Mouse (Mus musculus) myocyte (in vitro differentiated cells): Measurements from ENCODE around the gene Nefh. TPM values are rescaled to one million over a fixed set of nuclear protein-coding genes. Genes with fewer than 3 reads are reported as not detected.

Source experiments
- H3K27me3 ChIP-seq: one replicate; pipeline ENCODE4 v1.6.1; 2011; ENCODE audit not compliant: control insufficient read depth, insufficient read depth, insufficient read length
- H3K36me3 ChIP-seq: one replicate; pipeline ENCODE4 v1.6.1; 2011; ENCODE audit not compliant: control insufficient read depth, insufficient read depth
- H3K4me2 ChIP-seq: one replicate; pipeline ENCODE4 v1.6.1; 2011; ENCODE audit warnings: low read depth, control low read depth
- H3K4me3 ChIP-seq: one replicate; pipeline ENCODE4 v1.5.1; 2011; ENCODE audit warnings: mild to moderate bottlenecking, control low read depth, moderate library complexity
- H3K79me2 ChIP-seq: one replicate; pipeline ENCODE4 v1.6.1; 2011; ENCODE audit not compliant: control insufficient read depth, insufficient read depth
- H3ac ChIP-seq: one replicate; pipeline ENCODE4 v1.6.1; 2011; ENCODE audit not compliant: control insufficient read depth, insufficient read length
- CEBPB ChIP-seq: IDR thresholded peaks from 2 replicates; pipeline ENCODE4 v1.6.1; 2011; ENCODE audit warnings: mild to moderate bottlenecking, moderate library complexity; ENCODE audit not compliant: poor library complexity, insufficient read depth, severe bottlenecking
- E2F4 ChIP-seq: IDR thresholded peaks from one replicate; pipeline ENCODE4 v1.6.1; 2011; ENCODE audit warnings: mild to moderate bottlenecking, control low read depth, moderate library complexity; ENCODE audit not compliant: insufficient read depth
- MAX ChIP-seq: IDR thresholded peaks from one replicate; pipeline ENCODE4 v1.6.1; 2011; ENCODE audit warnings: low read depth, mild to moderate bottlenecking, control low read depth
- MYOD1 ChIP-seq, 3 experiments: IDR thresholded peaks; one replicate each; pipeline ENCODE4 v1.6.1; 2011; ENCODE audit warnings: control low read depth in 2 of 3, low read depth in 2 of 3, mild to moderate bottlenecking in 2 of 3, moderate library complexity in 1 of 3; ENCODE audit not compliant: insufficient read length in 2 of 3, control insufficient read depth in 1 of 3
- MYOG ChIP-seq, 3 experiments: IDR thresholded peaks; one replicate each; pipeline ENCODE4 v1.6.1; 2011; ENCODE audit warnings: control low read depth in 2 of 3, low read depth in 2 of 3, mild to moderate bottlenecking in 2 of 3; ENCODE audit not compliant: insufficient read length in 2 of 3, control insufficient read depth in 1 of 3, insufficient read depth in 1 of 3
- POLR2A ChIP-seq: IDR thresholded peaks from one replicate; pipeline ENCODE4 v1.6.1; 2011; ENCODE audit warnings: low read depth, mild to moderate bottlenecking, control low read depth, moderate library complexity; ENCODE audit not compliant: insufficient read length
- POLR2AphosphoS2 ChIP-seq: IDR thresholded peaks from one replicate; pipeline ENCODE4 v1.6.1; 2011; ENCODE audit warnings: low read depth, control low read depth; ENCODE audit not compliant: insufficient read length
- REST ChIP-seq: IDR thresholded peaks from one replicate; pipeline ENCODE4 v1.6.1; 2011; ENCODE audit warnings: mild to moderate bottlenecking, control low read depth, moderate library complexity; ENCODE audit not compliant: insufficient read depth, insufficient read length
- SRF ChIP-seq: IDR thresholded peaks from one replicate; pipeline ENCODE4 v1.6.1; 2011; ENCODE audit warnings: low read depth; ENCODE audit not compliant: control insufficient read depth, insufficient read length
- TCF12 ChIP-seq: IDR thresholded peaks from one replicate; pipeline ENCODE4 v1.6.1; 2011; ENCODE audit warnings: mild to moderate bottlenecking, control low read depth; ENCODE audit not compliant: poor library complexity, insufficient read depth, severe bottlenecking
- TCF3 ChIP-seq: IDR thresholded peaks from one replicate; pipeline ENCODE4 v1.6.1; 2011; ENCODE audit warnings: low read depth, control low read depth; ENCODE audit not compliant: insufficient read length
- USF1 ChIP-seq: IDR thresholded peaks from one replicate; pipeline ENCODE4 v1.6.1; 2011; ENCODE audit warnings: low read depth, mild to moderate bottlenecking, control low read depth, moderate library complexity
- polyA plus RNA-seq: library from polyadenylated mRNA; unstranded; fragments of >200 nt; fragmentation: generic; extraction: Trizol; gene quantifications from one replicate; pipeline ENCODE4 v1.2.1, GENCODE M21; 2012; ENCODE audit warnings: missing spikeins

Nefh gene
- polyA plus RNA-seq, result 0.04 TPM

DNA sequence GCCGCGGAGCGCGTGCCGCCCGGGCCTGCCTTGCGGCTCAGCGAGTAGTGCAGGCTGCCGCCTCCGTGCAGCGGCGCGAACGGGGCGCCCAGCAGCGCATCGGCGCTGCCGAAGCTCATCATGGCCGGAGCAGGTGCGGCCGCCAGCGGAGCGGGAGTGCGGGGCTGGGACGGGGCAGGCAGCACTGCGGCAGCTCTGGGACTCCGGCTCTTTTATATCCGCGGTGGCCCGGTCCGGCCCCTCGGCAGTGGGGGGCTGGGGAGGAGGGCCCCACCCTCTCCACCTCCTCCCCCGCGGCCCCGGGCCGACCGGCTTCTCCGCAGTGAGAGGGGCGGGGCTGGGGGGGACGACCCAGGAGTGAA lies at the start of gene Nefh:
Nefh (minus strand) TSS at position 252 of the 362 bp plus-strand sequence.
- H3K4me3 ChIP-seq, result no peak within 1 kb of the TSS
- peak within 1 kb of the TSS; percentile 38 for H3K4me2 ChIP-seq
- TF ChIP-seq TCF12, result no peak
- TF ChIP-seq POLR2AphosphoS2, result no peak
- no peak for TF ChIP-seq CEBPB
- no peak for TF ChIP-seq REST
- TF ChIP-seq POLR2A, result no peak
- no peak for TF ChIP-seq MYOD1 (IDR thresholded peaks at IDR 0.05; ENCODE audit: control insufficient read depth in 1 of 3, insufficient read length in 2 of 3, low read depth in 2 of 3)
- TF ChIP-seq MYOG (IDR thresholded peaks at IDR 0.05; ENCODE audit: control insufficient read depth in 1 of 3, insufficient read depth in 1 of 3, insufficient read length in 2 of 3, low read depth in 2 of 3), result no peak
- TF ChIP-seq E2F4, result no peak
- no peak for TF ChIP-seq USF1
- TF ChIP-seq TCF3, result no peak
- no peak for TF ChIP-seq SRF
- H3K79me2 ChIP-seq, result no peaks in the 10 kb centered on the region
- H3K36me3 ChIP-seq, result no peaks in the 10 kb centered on the region
- H3ac ChIP-seq, result no peak within 1 kb of the TSS
- peaks cover 44% of the 10 kb centered on the region for H3K27me3 ChIP-seq

GRCm38 (mm10) chr11:4996621-4997199 lies 48.8 kb upstream of the Nefh start:
- H3K27me3 ChIP-seq, result no peaks in the 10 kb centered on the region
- TF ChIP-seq TCF3 (no peak), TCF12 (no peak), USF1 (no peak), E2F4 (no peak), POLR2A (no peak), POLR2AphosphoS2 (no peak)
- H3K79me2 ChIP-seq, result no peaks in the 10 kb centered on the region

DNA sequence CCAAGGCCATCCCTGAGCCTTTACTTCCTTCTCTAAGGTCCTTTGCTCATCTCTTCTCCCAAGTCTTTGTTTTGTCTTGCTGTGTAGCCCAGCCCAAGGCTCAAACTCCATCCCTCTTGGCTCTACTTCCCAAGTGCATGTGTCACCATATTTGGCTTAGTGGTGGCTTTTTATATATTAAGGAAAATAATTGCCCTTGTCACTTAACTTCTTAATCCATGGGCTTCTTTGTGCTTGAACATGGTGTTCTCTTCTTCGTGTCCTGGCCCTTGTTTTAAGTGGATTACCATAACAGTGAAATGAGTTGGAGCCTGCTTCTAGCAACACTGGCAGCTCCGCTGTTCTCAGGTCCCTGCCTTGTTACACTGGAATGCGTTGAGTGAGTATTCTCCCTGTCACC lies 47.8 kb upstream of the Nefh start:
- TF ChIP-seq MYOD1 (IDR thresholded peaks at IDR 0.05; ENCODE audit: control insufficient read depth in 1 of 3, insufficient read length in 2 of 3, low read depth in 2 of 3) (no peak), POLR2A (no peak), POLR2AphosphoS2 (no peak), REST (no peak), TCF3 (no peak), TCF12 (no peak), E2F4 (no peak)

More at GRCm38 (mm10) chr11:4996621-4997199, 48.8 kb upstream of the Nefh start:
- no peaks in the 10 kb centered on the region for H3K36me3 ChIP-seq
- no peak overlapping the region for H3ac ChIP-seq
- H3K4me2 ChIP-seq, result no peak overlapping the region
- H3K4me3 ChIP-seq, result no peak overlapping the region

DNA sequence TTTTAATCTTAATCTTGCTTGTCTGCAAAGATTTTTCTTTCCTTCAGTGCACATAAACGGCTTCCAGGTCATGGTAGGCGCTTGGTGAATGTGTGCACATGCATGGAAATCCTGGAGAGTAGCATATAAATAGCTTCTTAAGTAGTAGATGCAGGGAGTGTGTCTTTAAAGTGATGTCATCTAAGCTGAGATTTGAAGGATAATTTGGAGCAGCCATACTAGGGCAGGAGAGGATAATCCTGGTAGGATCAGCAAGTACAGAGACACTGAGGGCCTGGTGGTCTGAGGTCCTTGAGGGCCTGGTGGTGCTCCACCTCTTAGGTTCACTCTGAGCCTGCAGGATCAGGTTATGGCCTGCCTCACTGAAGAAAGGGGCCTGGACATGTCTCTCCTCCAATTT lies 44.6 kb upstream of the Nefh start:
- H3K27me3 ChIP-seq, result no peaks in the 10 kb centered on the region
- H3K79me2 ChIP-seq, result no peaks in the 10 kb centered on the region
- no peak for TF ChIP-seq POLR2AphosphoS2
- TF ChIP-seq TCF3, result no peak
- TF ChIP-seq SRF, result no peak
- no peak for TF ChIP-seq MYOG (IDR thresholded peaks at IDR 0.05; ENCODE audit: control insufficient read depth in 1 of 3, insufficient read depth in 1 of 3, insufficient read length in 2 of 3, low read depth in 2 of 3)
- no peak overlapping the region for H3ac ChIP-seq
- H3K4me2 ChIP-seq, result no peak overlapping the region
- H3K4me3 ChIP-seq, result no peak overlapping the region
- H3K36me3 ChIP-seq, result no peaks in the 10 kb centered on the region

More for the DNA sequence above, 47.8 kb upstream of the Nefh start:
- H3K36me3 ChIP-seq, result no peaks in the 10 kb centered on the region
- no peaks in the 10 kb centered on the region for H3K27me3 ChIP-seq
- no peak overlapping the region for H3K4me2 ChIP-seq
- H3K4me3 ChIP-seq, result no peak overlapping the region
- no peaks in the 10 kb centered on the region for H3K79me2 ChIP-seq
- H3ac ChIP-seq, result no peak overlapping the region

- H3K4me3 ChIP-seq, result no peak overlapping the region
- H3ac ChIP-seq, result no peak overlapping the region
- H3K4me2 ChIP-seq, result no peak overlapping the region
- H3K79me2 ChIP-seq, result no peaks in the 10 kb centered on the region
- TF ChIP-seq POLR2AphosphoS2, result no peak
- no peak for TF ChIP-seq USF1
- H3K36me3 ChIP-seq, result no peaks in the 10 kb centered on the region
- H3K27me3 ChIP-seq, result no peaks in the 10 kb centered on the region
Measured at GRCm38 (mm10) chr11:4989187-4989586, 41.3 kb upstream of the Nefh start.

GRCm38 (mm10) chr11:4987487-4987852 lies 39.6 kb upstream of the Nefh start:
- H3K4me2 ChIP-seq, result peak overlapping the region; percentile 90
- no peaks in the 10 kb centered on the region for H3K79me2 ChIP-seq
- no peak for TF ChIP-seq MYOG (IDR thresholded peaks at IDR 0.05; ENCODE audit: control insufficient read depth in 1 of 3, insufficient read depth in 1 of 3, insufficient read length in 2 of 3, low read depth in 2 of 3)
- no peak for TF ChIP-seq TCF12
- no peak for TF ChIP-seq MAX
- no peak for TF ChIP-seq POLR2AphosphoS2
- no peak for TF ChIP-seq POLR2A
- TF ChIP-seq CEBPB, result no peak
- TF ChIP-seq SRF, result no peak
- no peak for TF ChIP-seq E2F4
- TF ChIP-seq MYOD1 (IDR thresholded peaks at IDR 0.05; ENCODE audit: control insufficient read depth in 1 of 3, insufficient read length in 2 of 3, low read depth in 2 of 3), result no peak
- TF ChIP-seq USF1, result no peak
- no peak for TF ChIP-seq REST
- no peak for TF ChIP-seq TCF3
- no peaks in the 10 kb centered on the region for H3K36me3 ChIP-seq
- H3K4me3 ChIP-seq, result peak overlapping the region; percentile 70
- no peaks in the 10 kb centered on the region for H3K27me3 ChIP-seq
- peak overlapping the region; percentile 48 for H3ac ChIP-seq
